Mouse (Mus musculus) layer of hippocampus, adult 2 months (tissue): Measurements from ENCODE around the gene Dagla. TPM values are rescaled to one million over a fixed set of nuclear protein-coding genes. Genes with fewer than 3 reads are reported as not detected.

Experiments
- DNase-seq, 2 experiments: peaks; one replicate each; pipeline ENCODE4 v3.0.0; 2022; ENCODE audit warnings: low spot score in 2 of 2
- H3K27ac ChIP-seq: fragments of 200-600 bp; 2 replicates; pipeline ENCODE4 v1.8.1; 2022
- H3K4me3 ChIP-seq: fragments of 200-600 bp; 2 replicates; pipeline ENCODE4 v1.8.1; 2022; ENCODE audit warnings: mild to moderate bottlenecking
- CTCF ChIP-seq: fragments of 200-600 bp; conservative IDR thresholded peaks from 2 replicates; pipeline ENCODE4 v1.8.1; 2022; ENCODE audit warnings: antibody characterized with exemption, mild to moderate bottlenecking, moderate library complexity
- total RNA-seq, 2 experiments: library from RNA; stranded (reverse); gene quantifications; 2 replicates each; pipeline ENCODE4 v1.2.3; 2021

Dagla gene
- total RNA-seq, 2 experiments from 2014 or later, result 130 to 131 TPM

DNA sequence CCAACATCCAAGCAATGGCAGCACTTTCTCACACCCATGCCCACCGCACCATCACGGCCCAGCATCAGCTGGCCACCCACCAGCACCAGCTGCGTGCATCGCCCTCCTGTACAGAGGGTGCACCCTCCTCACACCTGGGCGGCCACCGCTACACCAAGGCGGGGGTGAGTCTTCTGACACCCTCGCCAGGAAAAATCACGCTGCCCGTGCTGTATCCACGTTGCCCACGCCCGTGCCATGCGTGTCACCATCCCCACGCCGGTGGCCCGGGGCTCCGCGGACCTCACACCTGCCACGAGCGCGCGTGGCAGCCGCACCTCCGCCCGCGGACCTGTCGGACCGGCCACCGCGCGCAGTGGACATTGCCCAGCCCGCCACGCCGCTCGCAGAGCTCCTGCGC is 282 bp downstream of the Dagla start:
- Histone ChIP-seq H3K4me3 (peak overlapping the region; percentile 94), H3K27ac (peak overlapping the region; percentile 96)
- no peak for TF ChIP-seq CTCF
- DNase-seq, result no peak

DNA sequence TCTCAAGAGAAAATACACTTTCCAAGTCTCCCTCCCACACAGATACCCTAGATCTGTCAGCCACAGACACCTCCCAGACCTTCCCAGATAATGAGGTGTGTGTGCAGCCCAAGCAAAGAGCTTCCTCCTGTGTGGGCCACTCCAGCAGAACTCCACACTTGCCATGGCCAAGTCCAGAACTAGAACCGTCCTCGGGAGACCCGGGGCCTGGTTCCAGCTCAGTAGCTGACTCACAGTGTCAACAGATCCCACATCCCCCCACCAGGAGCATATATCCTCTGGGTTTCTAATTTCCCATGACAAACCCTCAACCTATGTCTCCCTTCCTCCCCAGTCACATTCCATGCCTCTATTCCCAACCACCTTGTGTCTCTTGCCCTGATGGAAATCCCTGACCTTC is 1.8 kb downstream of the Dagla start:
- no peak for DNase-seq
- 0 out of 2 replicates have a peak, but pooled peaks have one; percentile 11 for TF ChIP-seq CTCF
- Histone ChIP-seq H3K4me3 (peak overlapping the region; percentile 94), H3K27ac (peak overlapping the region; percentile 96)

DNA sequence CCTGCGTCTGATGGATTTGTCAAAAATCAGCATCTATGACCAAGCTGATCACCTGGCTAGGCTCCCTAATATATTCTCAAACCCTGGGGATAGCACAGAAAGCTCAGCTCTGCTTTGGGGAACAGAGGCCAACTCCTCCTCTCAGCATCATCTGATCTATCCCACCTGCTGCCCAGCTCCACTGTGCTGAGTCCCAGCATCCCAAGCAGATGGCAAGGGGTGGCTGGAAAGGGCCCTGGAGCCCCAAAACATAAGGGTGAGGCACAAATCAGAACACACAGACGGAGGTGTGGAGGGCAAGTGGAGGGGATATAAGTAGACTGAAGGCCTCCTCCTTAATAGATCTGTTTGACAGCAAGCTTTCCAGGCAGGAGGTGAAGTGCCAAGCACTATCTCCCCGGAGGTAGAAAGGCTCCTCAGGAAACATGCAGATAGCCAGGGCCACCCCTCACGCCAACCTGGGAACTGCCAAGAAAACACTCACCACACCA is 2.8 kb downstream of the Dagla start:
- H3K27ac ChIP-seq, result peak overlapping the region; percentile 96
- H3K4me3 ChIP-seq, result peak overlapping the region; percentile 94
- peak in 1 of 2 experiments; percentile 41 for DNase-seq
- no peak for TF ChIP-seq CTCF

DNA sequence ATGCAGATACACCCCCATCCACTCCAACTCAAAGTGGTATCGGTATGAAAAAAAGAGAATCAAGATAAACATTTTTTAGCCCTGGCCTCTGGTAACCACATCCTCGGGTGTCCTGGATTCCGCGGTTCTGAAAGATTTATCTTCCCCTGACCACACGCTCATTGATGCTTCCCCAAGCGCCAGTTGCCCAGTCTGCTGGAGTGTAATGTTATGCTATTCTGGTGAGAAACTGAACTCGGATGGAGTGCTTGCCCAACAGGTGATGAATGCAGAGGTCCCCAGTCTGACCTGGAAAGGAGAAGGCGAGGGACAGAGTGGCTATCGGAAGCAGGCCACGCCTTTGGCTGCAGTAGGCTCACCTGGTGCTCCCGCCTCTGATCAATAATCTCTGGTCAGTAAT is 3.4 kb downstream of the Dagla start:
- peak in 1 of 2 experiments; percentile 10 for DNase-seq
- no peak for TF ChIP-seq CTCF
- H3K4me3 ChIP-seq, result peak overlapping the region; percentile 94
- peak overlapping the region; percentile 96 for H3K27ac ChIP-seq

DNA sequence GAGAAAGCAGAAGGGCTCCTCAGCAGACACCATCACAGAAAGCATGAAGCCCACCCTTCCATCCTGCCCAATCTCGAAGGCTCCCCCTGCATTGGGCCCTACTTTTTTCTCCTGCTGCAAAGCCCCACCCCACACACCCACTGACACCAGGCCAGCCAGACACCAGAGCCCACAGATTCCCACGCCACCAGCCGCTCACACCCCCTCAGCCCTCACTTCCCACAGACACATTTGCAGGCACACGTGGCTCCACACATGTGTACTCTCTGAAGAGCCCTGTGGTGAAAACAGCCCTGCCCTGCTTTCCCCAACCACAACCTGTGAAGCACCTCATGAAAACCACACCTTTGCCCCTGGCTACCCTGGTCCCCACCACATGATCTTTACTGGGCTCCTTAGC is 3.9 kb downstream of the Dagla start:
- Histone ChIP-seq H3K27ac (peak overlapping the region; percentile 96), H3K4me3 (peak overlapping the region; percentile 94)
- peak in 1 of 2 experiments; percentile 70 for DNase-seq
- no peak for TF ChIP-seq CTCF

DNA sequence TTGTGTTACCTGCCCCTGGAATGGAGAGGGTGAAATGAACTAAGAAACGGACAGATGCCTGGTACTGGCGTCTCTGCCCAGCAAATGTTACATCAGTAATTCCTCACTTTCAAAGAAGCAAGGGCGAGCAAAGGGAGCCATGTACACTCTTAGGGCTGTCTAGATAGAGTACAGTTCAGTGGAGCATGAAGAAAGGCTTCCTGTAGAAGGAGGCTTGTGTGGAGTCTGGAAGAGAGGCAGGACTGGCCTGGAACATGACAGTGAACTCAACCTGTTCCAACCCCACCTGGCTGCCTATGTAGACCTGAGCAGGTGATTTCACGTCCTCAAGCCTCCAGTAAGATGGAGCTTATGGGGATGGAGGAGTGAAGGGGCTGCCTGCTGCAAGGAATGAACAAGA is 6.4 kb downstream of the Dagla start:
- H3K27ac ChIP-seq, result peak overlapping the region; percentile 96
- no peak for TF ChIP-seq CTCF
- H3K4me3 ChIP-seq, result no peak overlapping the region; the same call in 1 of the 2 replicates
- no peak for DNase-seq

DNA sequence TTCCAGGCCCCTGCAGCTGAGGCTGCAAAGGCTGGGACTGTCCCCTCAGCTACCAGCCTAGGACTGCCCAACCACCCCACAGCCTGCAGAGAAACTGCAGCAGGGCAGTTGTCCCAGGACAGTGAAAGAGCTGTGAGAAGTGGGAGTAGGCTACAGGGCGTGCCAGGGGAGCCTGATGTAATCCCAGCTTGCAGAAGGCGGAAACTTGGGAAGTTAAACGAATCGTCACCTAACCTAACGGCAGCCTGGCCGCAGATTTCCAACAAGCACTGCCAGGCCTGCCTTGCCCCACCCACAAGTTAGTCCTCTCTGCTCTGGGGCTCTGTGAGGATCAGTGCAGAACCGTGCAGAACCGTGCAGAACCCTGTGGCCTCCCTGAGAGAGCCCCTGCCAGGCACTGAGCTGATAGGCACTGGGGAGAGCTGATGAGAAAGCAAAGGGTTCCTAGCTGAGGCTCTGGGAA is 7.6 kb downstream of the Dagla start:
- TF ChIP-seq CTCF, result no peak
- H3K4me3 ChIP-seq, result peak overlapping the region; percentile 17; the same call in 1 of the 2 replicates
- H3K27ac ChIP-seq, result peak overlapping the region; percentile 96
- peak in 1 of 2 experiments; percentile 36 for DNase-seq

DNA sequence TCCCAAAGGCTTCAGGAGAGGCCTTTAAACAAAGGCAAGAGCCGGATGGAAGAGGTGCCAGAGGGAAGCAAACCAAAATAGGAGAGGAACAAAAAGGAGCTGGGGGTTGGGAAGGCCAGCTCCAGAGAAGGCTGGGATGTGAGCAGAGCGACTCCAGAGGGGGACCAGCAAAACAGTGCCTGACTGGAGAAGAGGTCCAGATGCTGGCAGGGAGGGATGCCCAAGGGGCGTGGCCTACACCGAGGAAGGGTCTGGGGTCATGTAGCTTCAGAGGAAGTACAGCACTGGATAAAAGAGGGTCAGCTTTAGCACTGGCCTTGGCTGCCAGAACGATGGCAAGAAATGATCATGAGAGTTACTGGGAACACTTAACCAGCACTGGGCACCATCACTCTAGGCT is 8.4 kb downstream of the Dagla start:
- peak overlapping the region; percentile 96 for H3K27ac ChIP-seq
- no peak for TF ChIP-seq CTCF
- H3K4me3 ChIP-seq, result peak overlapping the region; percentile 37; the same call in 1 of the 2 replicates
- peak in 1 of 2 experiments; percentile 46 for DNase-seq

DNA sequence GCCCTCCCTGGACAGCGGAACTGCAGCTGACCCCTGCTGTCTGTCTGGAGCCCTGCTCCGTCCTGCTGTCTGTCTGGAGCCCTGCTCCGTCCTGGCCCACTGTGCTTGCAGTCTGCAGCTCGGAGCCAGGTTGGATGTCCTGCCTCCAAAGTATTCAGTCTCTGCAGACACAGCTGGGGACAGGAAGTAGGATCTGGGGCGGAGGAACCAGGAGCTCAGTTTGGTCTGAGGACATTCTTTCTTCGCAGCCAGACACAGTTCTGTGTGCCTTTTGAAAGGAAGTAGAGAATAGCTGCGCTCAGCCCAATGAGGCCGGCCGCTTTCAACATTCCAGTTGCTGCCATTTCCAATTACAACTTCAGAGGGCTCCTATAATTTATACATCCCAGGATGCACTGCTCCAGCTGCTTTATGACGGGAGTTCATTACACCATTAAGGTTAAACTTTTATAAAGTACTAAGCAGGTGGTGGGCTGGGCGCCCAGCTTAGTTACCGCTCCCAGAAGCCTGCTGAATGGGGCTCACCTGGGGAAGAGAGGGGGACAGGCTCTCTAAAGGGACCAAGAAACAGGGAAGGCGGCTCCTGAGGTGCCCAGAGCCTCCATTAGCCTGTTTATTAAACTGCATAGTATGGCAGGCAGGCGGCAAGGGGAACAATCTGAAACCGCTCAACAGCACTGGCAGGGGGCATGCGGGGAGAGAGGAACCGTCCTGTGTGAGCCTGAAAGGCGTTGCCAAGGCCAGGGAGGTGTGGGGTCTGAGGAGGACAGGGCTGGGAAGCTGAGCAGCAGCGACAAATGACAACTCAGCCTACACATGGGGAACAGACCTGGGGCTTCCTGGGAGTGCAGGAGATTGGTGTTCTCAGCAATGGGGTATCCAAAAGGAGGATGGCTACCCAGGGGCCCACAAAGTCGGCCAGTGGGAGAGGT is 9.8 kb downstream of the Dagla start:
- peak overlapping the region; percentile 37 for H3K4me3 ChIP-seq
- peak overlapping the region; percentile 96 for H3K27ac ChIP-seq
- 0 out of 2 replicates have a peak, but pooled peaks have one; percentile 2 for TF ChIP-seq CTCF
- peak in 1 of 2 experiments; percentile 11 for DNase-seq

DNA sequence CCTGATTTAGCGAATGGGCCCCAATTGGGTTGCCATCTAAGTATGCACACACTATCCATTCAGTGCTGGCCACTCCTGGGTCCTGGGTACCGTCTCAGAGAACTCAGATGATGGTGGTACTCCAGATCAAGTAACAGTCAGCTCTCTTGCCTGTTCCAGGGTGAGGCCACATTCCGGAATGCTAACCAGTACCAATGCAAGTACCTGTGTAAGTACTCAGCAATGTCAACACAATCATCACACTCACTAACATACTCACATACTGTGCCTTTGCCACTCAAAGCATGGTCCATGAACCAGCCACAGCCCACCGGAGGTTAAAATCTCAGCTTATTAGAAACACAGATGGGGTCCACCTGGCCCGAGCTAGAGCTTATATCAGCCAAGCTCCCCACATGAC is 10.7 kb downstream of the Dagla start:
- DNase-seq, result no peak
- Histone ChIP-seq H3K4me3 (no peak overlapping the region; the same call in 1 of the 2 replicates), H3K27ac (peak overlapping the region; percentile 96)
- TF ChIP-seq CTCF, result no peak

DNA sequence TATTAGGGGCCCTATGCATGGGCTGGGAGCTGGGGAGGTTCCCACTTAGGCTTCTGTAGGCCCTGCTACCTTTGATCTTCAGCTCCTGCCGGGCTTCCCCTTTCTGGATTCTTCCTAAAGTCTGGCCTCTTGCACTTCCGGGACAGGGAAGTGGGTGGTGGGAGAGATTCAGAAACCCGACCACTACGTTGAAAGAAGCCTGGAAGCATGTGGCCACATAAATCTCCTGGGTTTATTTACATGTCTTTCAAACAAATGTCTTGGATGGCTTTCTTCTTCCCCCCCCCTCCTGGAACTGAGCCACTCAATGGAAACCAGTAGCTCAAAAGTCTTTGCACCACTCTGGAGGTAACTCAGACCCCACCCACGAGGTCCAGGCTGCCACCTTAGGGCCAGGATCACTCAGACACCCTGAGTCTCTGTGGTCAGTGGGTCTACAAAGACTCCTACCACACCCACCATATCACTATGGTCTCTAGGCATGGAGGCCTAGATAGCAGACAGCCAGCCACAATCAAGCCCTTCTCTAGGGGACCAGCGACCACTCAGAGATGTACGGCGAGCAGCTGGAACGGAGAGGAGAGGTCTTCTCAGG is 12.7 kb downstream of the Dagla start:
- peak overlapping the region; percentile 96 for H3K27ac ChIP-seq

DNA sequence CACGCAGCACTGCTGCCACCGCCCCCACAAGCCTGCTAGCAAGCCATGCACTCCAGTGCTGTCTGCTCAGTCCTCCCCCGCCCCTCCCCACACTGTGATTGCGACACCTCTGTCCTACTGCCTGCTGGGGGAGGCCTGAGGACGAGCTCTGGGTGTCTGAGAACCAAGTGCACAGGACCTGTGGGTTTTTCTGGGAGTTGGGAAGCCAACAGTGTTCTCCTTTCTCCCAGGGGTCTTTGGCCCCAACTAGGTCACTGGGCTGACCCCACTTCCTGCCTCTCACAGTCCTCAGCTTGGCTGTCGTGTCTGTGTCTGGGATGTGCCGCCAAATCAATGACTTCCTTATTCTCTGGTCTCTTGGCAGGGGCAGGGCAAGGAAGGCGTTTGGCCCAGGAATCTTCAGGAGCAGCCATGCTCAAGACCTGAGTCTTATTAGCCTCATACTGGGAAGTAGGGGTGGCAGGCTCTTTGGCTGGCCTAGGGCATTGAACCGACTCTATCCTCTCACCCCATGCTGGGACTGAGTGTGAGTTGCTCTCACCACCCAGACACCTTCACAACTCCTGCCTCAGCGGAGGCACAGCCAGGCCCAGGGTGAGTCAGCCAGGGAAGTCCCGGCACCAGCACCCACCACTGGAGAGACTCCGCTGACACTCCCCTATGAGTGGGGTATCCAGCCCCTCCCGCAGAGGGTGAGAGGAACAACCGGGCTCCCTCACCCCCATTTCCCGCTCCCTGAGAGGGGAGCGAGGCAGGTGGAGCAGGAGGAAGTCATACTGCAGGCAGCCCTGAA is 14.3 kb downstream of the Dagla start:
- TF ChIP-seq CTCF, result no peak
- Histone ChIP-seq H3K4me3 (peak overlapping the region; percentile 17), H3K27ac (peak overlapping the region; percentile 96)
- DNase-seq, result peak in 1 of 2 experiments; percentile 72

More for the DNA sequence above, 12.7 kb downstream of the Dagla start:
- DNase-seq, result no peak
- H3K4me3 ChIP-seq, result no peak overlapping the region
- no peak for TF ChIP-seq CTCF
